Mouse (Mus musculus) ES-Bruce4 (cell line): ENCODE measurements around the gene Gm10972. TPM values are rescaled to one million over a fixed set of nuclear protein-coding genes. Genes with fewer than 3 reads are reported as not detected.

Experiments
- H3K27ac ChIP-seq: 2 replicates; pipeline ENCODE4 v1.5.1; 2012; ENCODE audit warnings: low read length, inconsistent platforms; ENCODE audit not compliant: insufficient read depth
- H3K27me3 ChIP-seq: 2 replicates; pipeline ENCODE4 v1.6.1; 2012; ENCODE audit warnings: mild to moderate bottlenecking, low read length, inconsistent platforms; ENCODE audit not compliant: control insufficient read depth, poor library complexity, insufficient read depth, severe bottlenecking
- H3K36me3 ChIP-seq: 2 replicates; pipeline ENCODE4 v1.6.1; 2012; ENCODE audit warnings: inconsistent platforms, mild to moderate bottlenecking, low read length, moderate library complexity; ENCODE audit not compliant: control insufficient read depth, poor library complexity, insufficient read depth, severe bottlenecking
- H3K4me1 ChIP-seq: one replicate; pipeline ENCODE4 v1.8.1; 2011; ENCODE audit warnings: low read length; ENCODE audit not compliant: control insufficient read depth, insufficient read depth
- H3K4me3 ChIP-seq: 2 replicates; pipeline ENCODE4 v1.5.1; 2011; ENCODE audit warnings: low read depth, mild to moderate bottlenecking, low read length
- H3K9ac ChIP-seq: 2 replicates; pipeline ENCODE4 v1.6.1; 2012; ENCODE audit warnings: low read depth, mild to moderate bottlenecking, inconsistent platforms; ENCODE audit not compliant: poor library complexity, severe bottlenecking
- H3K9me3 ChIP-seq: replicated peaks from 2 replicates; pipeline ENCODE4 v1.6.1; 2012; ENCODE audit warnings: mild to moderate bottlenecking, low read length, inconsistent platforms; ENCODE audit not compliant: control insufficient read depth, poor library complexity, insufficient read depth, severe bottlenecking
- CTCF ChIP-seq: IDR thresholded peaks from one replicate; pipeline ENCODE4 v1.8.1; 2011; ENCODE audit warnings: low read depth, low read length
- EP300 ChIP-seq: IDR thresholded peaks from 2 replicates; pipeline ENCODE4 v1.6.1; 2011; ENCODE audit warnings: low read depth, low read length; ENCODE audit not compliant: insufficient read depth
- POLR2A ChIP-seq: IDR thresholded peaks from one replicate; pipeline ENCODE4 v1.8.1; 2011; ENCODE audit warnings: low read length; ENCODE audit not compliant: insufficient read depth
- polyA plus RNA-seq: library from polyadenylated mRNA; stranded (reverse); fragments of >200 nt; gene quantifications from 2 replicates; pipeline ENCODE4 v1.2.4, GENCODE M21; 2011; ENCODE audit warnings: low read depth; ENCODE audit not compliant: missing spikeins, insufficient read depth, insufficient read length

Gm10972 gene
- polyA plus RNA-seq, 1 experiment = not detected

GRCm38 (mm10) chr3:94611343-94611742, 31.6 kb upstream of the Gm10972 start:
- H3K36me3 ChIP-seq = no peaks in the 10 kb centered on the region
- H3K4me1 ChIP-seq = no peaks in the 10 kb centered on the region
- peak overlapping the region; percentile 25; the same call in 1 of the 2 replicates for H3K9ac ChIP-seq
- H3K9me3 ChIP-seq = no peaks in the 10 kb centered on the region
- TF ChIP-seq POLR2A (no peak), CTCF (no peak), EP300 (no peak)
- no peak overlapping the region for H3K4me3 ChIP-seq
- H3K27ac ChIP-seq = no peak overlapping the region
- H3K27me3 ChIP-seq = no peaks in the 10 kb centered on the region

DNA sequence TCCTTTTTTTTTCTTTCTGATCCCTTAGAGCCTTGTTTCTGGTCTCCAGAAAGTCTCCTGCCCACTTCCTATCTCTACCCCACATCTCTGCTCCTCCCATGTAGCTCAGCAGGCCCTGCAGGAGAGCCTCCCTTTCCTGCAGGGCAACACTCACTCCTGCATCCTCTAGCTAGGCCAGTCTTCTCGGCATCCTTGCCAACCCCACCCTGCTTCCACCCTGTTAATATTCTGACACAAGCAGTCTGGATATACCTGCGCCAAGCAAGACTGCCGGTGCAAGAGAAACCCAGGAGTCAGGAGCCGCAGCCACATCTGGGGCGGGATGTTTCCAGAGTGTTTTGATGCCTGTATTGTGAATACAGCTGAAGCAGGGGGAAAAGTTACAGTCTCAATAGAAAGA, 31.1 kb upstream of the Gm10972 start:
- no peak overlapping the region for H3K4me3 ChIP-seq
- H3K4me1 ChIP-seq = no peaks in the 10 kb centered on the region
- H3K27ac ChIP-seq = no peak overlapping the region
- TF ChIP-seq EP300 (no peak), POLR2A (no peak), CTCF (no peak)
- H3K27me3 ChIP-seq = no peaks in the 10 kb centered on the region
- H3K36me3 ChIP-seq = no peaks in the 10 kb centered on the region
- H3K9me3 ChIP-seq = no peaks in the 10 kb centered on the region
- H3K9ac ChIP-seq = peak overlapping the region; percentile 25; the same call in 1 of the 2 replicates

DNA sequence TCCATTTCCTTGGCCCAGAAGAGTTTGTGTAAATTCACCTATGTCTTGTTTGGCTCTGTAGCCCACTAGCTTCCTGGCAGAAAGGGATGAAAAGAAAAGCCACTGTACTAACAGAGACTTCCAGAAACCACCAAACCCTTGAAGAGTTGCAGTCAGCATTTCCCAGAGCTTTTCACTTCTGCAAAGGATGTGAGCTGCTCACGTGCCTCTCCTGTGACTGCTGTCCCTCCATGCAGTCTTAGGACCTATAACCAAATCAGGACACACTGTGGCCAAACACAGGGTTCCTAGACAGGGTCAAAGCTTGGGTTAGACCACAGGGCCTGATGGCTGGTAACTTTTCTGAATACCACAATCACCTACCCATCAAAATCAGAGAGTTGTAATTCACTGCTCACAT, 30.6 kb upstream of the Gm10972 start:
- no peaks in the 10 kb centered on the region for H3K27me3 ChIP-seq
- no peaks in the 10 kb centered on the region for H3K9me3 ChIP-seq
- no peak overlapping the region for H3K27ac ChIP-seq
- H3K4me3 ChIP-seq = no peak overlapping the region
- no peaks in the 10 kb centered on the region for H3K4me1 ChIP-seq
- no peak overlapping the region for H3K9ac ChIP-seq
- TF ChIP-seq CTCF (no peak), POLR2A (no peak), EP300 (no peak)
- no peaks in the 10 kb centered on the region for H3K36me3 ChIP-seq

DNA sequence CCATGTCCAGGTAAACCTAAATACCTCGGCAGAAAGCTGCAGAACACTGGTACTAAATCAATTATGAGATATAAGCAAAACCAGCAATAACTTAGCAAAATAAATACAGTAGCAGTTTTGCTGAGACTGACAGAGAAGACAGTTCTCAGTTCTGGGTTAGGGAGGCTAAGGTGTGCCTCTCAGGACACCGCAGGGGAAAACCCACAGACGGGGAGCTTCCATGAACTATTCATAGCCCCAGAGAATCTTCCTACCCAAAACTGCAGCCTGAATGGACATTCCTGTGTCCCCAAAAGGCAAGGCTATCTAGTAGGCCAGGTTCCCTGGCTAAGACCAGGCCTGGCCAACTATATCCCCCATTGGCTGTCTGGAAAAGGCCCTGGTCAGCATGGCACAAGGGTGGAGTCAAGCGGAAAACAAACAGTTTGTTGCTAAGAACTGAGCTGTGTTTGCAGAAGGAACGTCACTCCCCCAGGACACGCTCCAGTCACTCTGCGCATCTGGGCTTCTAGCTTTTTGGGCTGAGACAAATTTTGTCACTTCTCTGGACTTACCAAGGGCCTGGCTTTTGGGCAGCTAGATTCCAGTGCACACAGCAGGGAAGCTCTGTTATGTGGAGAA, 29.5 kb upstream of the Gm10972 start:
- H3K27ac ChIP-seq = no peak overlapping the region
- no peaks in the 10 kb centered on the region for H3K36me3 ChIP-seq
- H3K27me3 ChIP-seq = no peaks in the 10 kb centered on the region
- H3K9me3 ChIP-seq = no peaks in the 10 kb centered on the region
- no peak overlapping the region for H3K4me3 ChIP-seq
- H3K4me1 ChIP-seq = no peaks in the 10 kb centered on the region
- TF ChIP-seq EP300 = no peak
- no peak for TF ChIP-seq POLR2A
- TF ChIP-seq CTCF = no peak
- H3K9ac ChIP-seq = no peak overlapping the region

- no peaks in the 10 kb centered on the region for H3K27me3 ChIP-seq
- no peaks in the 10 kb centered on the region for H3K36me3 ChIP-seq
- H3K4me1 ChIP-seq = no peaks in the 10 kb centered on the region
- no peak overlapping the region for H3K27ac ChIP-seq
- H3K9me3 ChIP-seq = no peaks in the 10 kb centered on the region
- peak; percentile 43 for TF ChIP-seq CTCF
- no peak for TF ChIP-seq EP300
- no peak for TF ChIP-seq POLR2A
- H3K4me3 ChIP-seq = no peak overlapping the region
- no peak overlapping the region for H3K9ac ChIP-seq
These were observed 26.2 kb upstream of the Gm10972 start for GRCm38 (mm10) chr3:94616717-94617116.

DNA sequence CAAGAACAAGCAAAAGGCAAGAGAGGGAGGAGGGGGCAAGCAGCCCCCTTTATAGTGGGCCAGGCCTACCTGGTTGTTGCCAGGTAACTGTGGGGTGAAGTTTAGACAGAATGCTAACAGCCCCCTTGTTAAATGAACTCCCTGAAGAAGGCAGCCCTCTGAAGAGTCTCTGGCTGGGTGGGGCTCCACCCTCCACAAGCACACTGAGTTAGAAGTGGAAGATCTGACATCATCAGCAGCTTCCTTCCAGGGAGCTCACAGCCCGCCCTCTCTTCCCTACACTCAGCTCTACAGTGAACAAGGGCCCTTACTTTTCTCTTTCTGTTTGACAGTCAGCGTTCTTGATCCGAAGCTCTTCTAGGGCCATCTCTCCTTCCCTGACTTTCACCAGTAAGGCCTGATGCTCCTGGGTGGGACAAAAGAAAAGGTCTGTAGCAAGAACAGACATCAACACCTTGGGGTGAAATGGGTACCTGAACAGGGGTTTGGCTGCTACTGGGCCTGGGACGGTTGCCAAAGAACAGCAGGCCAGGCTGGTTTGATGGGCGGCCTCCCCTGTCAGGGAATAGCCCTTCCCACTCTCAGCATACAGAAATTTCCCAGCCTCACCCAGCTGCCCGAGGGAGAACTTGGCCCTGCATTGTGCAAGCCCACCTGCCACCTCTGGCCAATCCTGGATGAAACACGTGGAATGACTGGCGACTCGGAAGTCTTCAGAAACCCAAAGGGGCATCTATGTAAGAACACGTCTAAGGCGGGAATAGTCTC, 21.0 kb upstream of the Gm10972 start:
- no peak overlapping the region for H3K27ac ChIP-seq
- H3K27me3 ChIP-seq = no peaks in the 10 kb centered on the region
- no peak overlapping the region for H3K9ac ChIP-seq
- H3K4me3 ChIP-seq = no peak overlapping the region
- TF ChIP-seq POLR2A (no peak), EP300 (no peak), CTCF (no peak)
- no peaks in the 10 kb centered on the region for H3K36me3 ChIP-seq
- no peaks in the 10 kb centered on the region for H3K9me3 ChIP-seq
- H3K4me1 ChIP-seq = no peaks in the 10 kb centered on the region
